Mouse (Mus musculus) c-Kit-negative CD71-positive TER-119-positive erythroid progenitor cells, embryonic 14.5 days (primary cell): ENCODE measurements around the gene Grpel1.

Experiments used
- DNase-seq: peaks from one replicate; pipeline ENCODE4 v3.0.0-alpha.2; 2013; ENCODE audit warnings: low read depth, low spot score

Gene Grpel1

GRCm38 (mm10) chr5:36461231-36461630, 3.6 kb upstream of the Grpel1 start:
- DNase-seq: no peak

- peak; percentile 53 for DNase-seq
Measured at GRCm38 (mm10) chr5:36462810-36463209, 2.0 kb upstream of the Grpel1 start.

DNA sequence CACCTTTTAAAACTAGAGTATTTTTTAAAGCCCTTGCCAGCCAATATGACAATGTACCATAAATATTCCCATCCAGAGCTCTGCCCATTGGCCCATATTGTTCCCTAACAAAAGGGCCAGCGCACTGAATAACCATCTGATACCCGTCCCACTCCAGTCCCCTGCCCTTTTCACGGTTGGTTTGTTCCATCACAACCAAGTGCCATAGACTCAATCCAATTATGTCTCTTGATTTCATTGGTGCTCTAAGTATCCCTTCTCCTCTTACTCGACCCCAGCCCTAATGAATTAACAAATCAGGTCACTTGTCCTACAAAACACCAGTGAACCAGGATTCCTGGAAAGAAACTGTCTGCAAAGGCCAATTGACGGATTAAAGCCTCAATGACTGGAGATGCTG, 1.4 kb upstream of the Grpel1 start:
- no peak for DNase-seq

DNA sequence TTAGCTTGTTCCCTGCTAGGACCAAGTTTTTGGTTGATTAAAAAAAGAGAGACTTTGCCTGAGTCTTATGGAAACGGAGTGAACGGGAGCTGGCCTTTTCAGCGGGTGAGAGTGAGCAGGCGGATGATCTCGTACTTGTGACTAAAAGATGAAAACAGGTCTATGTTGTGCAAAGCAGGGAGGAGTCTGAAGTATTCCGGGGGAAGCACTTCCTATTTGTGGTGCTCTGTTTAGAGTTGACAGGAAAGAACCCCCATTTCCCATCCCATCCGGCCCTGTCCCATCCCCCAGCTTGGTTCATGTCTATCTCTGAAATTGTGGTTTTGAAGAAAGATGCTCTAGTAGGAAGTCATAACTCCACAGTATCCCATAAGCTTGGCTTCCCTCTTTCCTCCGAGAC, 1.1 kb downstream of the Grpel1 start:
- DNase-seq: no peak

DNA sequence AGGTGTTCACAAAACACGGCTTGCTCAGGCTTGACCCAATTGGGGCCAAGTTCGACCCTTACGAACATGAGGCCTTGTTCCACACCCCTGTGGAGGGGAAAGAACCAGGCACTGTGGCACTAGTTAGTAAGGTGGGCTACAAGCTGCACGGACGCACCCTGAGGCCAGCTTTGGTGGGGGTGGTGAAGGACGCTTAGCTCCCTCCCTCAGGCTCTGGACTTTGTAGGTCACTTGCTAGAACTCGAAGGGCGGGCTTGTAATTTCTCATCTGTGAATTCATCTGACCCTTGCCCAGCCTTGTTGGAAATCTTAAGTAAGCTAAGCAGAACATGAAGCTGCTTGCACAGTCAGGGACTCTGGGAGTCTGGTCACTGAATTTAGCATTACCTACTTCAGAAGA, 6.4 kb downstream of the Grpel1 start:
- no peak for DNase-seq

GRCm38 (mm10) chr5:36472876-36473655, 8.3 kb downstream of the Grpel1 start:
- DNase-seq: no peak

- DNase-seq: peak; percentile 68
Measured at GRCm38 (mm10) chr5:36474283-36474682, 9.5 kb downstream of the Grpel1 start.

- DNase-seq: no peak
Measured at GRCm38 (mm10) chr5:36477486-36477885, 12.7 kb downstream of the Grpel1 start.

GRCm38 (mm10) chr5:36478540-36479420, 14.0 kb downstream of the Grpel1 start:
- DNase-seq: no peak

GRCm38 (mm10) chr5:36479735-36480134, 14.9 kb downstream of the Grpel1 start:
- DNase-seq: no peak

DNA sequence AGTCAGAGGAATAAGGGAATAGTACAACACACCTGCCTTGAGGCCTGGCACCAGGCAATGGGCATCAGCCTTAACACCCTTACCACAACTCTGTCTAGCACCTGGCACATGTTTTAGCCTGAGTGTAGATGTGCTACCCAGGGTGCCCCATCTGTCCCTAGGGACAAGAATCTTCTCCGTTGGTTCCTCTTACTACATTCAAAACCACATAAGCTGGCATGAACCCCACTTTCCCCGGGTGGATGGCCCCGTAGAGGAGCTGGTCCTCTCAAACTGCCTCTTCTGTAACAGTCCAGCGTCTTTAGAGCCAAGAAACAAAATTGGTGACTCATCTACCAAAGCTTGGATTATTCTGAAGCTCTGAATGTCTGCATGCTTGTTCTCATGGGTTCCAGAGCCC, 15.6 kb downstream of the Grpel1 start:
- DNase-seq: no peak

- no peak for DNase-seq
Measured at GRCm38 (mm10) chr5:36481114-36481513, 16.3 kb downstream of the Grpel1 start.

GRCm38 (mm10) chr5:36483203-36484101, 18.7 kb downstream of the Grpel1 start:
- peak; percentile 32 for DNase-seq

DNA sequence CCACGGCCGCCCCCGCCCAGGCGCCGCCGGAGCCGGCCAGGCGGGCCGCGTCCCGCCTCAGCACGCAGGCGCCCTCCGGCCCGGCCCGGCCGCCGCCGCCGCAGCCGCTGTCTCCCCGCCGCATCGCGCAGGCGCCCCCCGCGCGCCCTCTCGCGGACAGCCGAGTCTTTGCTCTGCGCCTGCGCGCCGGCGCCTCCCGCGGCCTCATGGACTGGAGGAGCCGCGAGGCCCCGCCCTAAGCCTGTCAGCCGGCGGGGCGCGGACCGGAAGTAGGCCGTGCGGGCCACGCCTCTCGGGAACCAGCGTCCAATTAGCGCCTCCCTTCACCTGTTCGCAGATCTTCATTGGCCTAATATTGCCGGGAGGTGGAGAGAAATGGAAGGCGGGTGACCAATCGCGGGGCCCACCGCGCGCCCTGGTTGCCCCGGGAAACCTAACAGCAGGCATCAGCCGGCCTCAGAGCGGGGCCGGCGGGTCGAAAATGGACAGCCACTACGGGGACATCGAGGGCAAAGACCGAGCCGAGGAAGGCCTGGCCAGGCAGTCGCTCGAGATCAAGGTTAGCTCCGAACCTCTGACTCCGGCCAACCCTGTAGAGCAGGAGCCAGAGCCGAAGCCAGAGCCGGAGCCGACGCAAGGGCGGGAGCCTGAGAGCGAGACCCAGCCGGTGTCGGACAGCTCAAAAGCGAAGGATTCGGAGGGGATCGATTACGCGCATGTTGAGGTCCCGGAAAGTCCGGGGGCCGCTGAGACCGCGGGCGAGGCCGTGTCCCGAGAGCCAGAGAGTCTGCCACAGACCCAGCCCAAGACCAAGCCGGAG, 19.6 kb downstream of the Grpel1 start, which contains the start of the genes Tada2b and Ccdc96:
Tada2b (minus strand) TSS at position 115 of the 820 bp plus-strand sequence.
Ccdc96 (plus strand) TSS at position 418 of the 820 bp plus-strand sequence.
- peak; percentile 98 for DNase-seq

DNA sequence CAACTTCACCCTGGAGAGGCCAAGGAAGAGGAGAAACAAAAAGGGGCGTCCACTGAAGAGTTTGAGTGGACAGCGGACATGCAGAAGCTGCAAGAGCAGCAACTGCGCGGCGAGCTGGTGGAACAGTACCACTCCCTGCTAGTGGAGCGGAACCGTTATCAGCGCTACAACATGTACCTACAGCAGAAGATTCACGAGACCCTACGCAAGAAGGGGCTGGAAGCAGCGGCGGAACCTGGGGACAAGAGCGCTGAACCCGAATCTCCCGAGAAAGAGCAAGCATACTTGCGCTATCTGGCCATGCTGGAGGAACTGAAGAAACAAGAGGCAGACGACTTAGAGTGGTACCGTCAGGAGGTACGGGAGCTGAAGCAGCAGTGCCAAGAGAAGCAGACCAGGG, 20.5 kb downstream of the Grpel1 start:
- DNase-seq: no peak

DNA sequence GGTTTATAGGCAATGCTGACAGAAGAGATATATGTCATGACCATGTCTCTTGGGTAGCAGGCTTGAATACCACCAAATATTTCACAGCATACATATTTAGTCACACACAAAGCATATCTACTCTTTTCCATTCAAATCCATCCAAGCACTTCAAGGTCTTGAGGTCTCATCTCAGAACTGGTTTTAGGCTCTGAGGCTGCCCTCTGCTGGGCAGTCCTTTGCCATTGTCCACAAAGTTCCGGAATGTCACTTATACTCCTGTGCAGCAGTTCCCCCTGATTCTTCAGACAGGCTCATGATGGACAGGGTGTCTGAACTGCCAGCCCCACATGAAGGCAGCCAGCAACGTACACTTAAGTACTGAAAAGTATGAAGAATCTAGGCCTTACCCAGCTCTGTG, 24.4 kb downstream of the Grpel1 start:
- DNase-seq: no peak

DNA sequence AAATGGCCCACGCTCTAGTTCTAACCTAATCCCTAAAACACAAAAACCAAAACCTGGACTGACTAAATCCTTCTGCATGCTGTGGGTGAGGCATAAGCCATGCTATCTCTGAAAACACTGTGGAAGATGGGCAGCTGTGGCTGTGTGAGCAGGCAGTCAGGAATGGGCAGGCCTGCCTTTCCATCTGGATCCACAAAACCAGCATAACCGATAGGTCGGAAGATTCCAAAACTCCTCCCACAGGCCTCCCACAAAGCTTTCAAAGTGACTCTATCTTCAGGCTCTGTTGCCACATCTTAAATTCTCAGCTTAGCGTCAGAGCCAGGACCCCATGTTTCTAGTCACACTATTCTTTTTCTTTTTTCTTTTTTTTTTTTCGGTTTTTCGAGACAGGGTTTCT, 29.1 kb downstream of the Grpel1 start:
- no peak for DNase-seq

DNA sequence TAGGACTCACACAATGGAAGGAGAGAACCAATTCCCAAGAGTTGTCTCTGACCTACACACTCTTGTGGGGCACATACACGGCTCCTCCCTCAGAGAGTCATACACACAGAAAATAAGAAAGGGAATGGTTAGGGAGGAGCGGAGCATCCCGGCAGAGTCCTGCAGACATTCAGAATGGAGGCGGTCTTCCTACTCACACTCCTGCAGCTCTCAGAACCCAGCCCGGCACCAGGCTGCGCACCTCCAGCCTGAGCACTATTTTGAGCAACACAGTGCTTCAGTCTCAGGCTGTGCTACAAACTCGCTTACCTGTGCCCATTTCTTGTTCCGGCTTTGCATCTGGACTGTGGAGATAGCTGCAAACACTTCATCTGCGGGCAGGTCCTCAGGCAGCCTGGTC, 29.9 kb downstream of the Grpel1 start:
- no peak for DNase-seq

GRCm38 (mm10) chr5:36505235-36505634, 40.4 kb downstream of the Grpel1 start:
- no peak for DNase-seq

GRCm38 (mm10) chr5:36505643-36506042, 40.8 kb downstream of the Grpel1 start:
- no peak for DNase-seq

- DNase-seq: no peak
Measured at GRCm38 (mm10) chr5:36508351-36508750, 43.6 kb downstream of the Grpel1 start.
